Mouse (Mus musculus) ovary, adult 2 months (tissue): ENCODE data around the gene Olfr998. TPM values are rescaled to one million over a fixed set of nuclear protein-coding genes. Genes with fewer than 3 reads are reported as not detected.

ENCODE experiments used
- polyA plus RNA-seq: library from polyadenylated mRNA; depleted of rRNA; stranded (reverse); fragments of >200 nt; gene quantifications from 2 replicates; pipeline ENCODE4 v1.2.3, GENCODE M21; 2012; rRNA removed

The Olfr998 gene
- not detected in 2 replicates for polyA plus RNA-seq

GRCm38 (mm10) chr2:85588648-85589047 is at the start of gene Olfr998:
TSS of gene Olfr998 (plus strand) at chr2:85588948.

DNA sequence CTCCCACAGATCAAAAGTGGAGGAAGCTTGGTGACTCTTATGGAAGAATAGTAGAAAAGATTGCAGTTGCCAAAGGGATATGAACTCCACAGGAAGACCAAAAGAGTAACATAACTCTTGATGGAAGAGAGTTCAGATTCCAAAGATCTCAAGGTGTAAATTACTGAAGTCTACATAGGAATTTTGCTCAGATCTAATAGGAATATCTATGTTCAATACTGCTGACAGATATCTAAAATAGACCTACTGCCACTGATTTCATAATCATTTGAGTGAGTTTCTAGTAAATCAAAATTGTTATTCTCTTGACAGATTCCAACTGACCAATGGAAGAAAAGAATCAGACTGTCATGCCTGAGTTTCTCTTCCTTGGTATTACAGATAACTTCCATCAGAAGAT is 9.8 kb upstream of the Olfr998 start, which contains the start of gene Olfr996:
Gene Olfr996, plus strand, starts transcription at position 301 of the 400 bp plus-strand sequence.

GRCm38 (mm10) chr2:85611803-85612202 is 23.1 kb downstream of the Olfr998 start, which contains the start of gene Olfr1000:
TSS of gene Olfr1000 (minus strand) at chr2:85611903.

Other genes starting within 250 kb of the Olfr998 start
- not detected in 2 replicates for gene Olfr987, start 249.6 kb upstream of the Olfr998 start, polyA plus RNA-seq
- gene Olfr988, start 225.7 kb upstream of the Olfr998 start, polyA plus RNA-seq, result not detected in 2 replicates
- gene Olfr992, start 179.5 kb upstream of the Olfr998 start, polyA plus RNA-seq, result not detected in 2 replicates
- gene Olfr993, start 174.1 kb upstream of the Olfr998 start, polyA plus RNA-seq, result not detected in 2 replicates
- not detected in 2 replicates for gene Olfr994, start 152.5 kb upstream of the Olfr998 start, polyA plus RNA-seq
- not detected in 2 replicates for gene Olfr995, start 145.3 kb upstream of the Olfr998 start, polyA plus RNA-seq
- 6.7 and 7.1 TPM in 2 replicates for gene 4833423E24Rik, start 69.9 kb upstream of the Olfr998 start, polyA plus RNA-seq
- not detected in 2 replicates for gene Olfr996, start 9.7 kb upstream of the Olfr998 start, polyA plus RNA-seq
- not detected in 2 replicates for gene Olfr1000, start 23.0 kb downstream of the Olfr998 start, polyA plus RNA-seq
- gene Olfr1002, start 61.8 kb downstream of the Olfr998 start, polyA plus RNA-seq, result not detected in 2 replicates
- not detected in 2 replicates for gene Olfr154, start 75.5 kb downstream of the Olfr998 start, polyA plus RNA-seq
- gene Olfr1006, start 89.8 kb downstream of the Olfr998 start, polyA plus RNA-seq, result not detected in 2 replicates
- not detected in 2 replicates for gene Olfr1008, start 100.5 kb downstream of the Olfr998 start, polyA plus RNA-seq
- gene Olfr1009, start 126.5 kb downstream of the Olfr998 start, polyA plus RNA-seq, result not detected in 2 replicates
- not detected in 2 replicates for gene Olfr1012, start 173.8 kb downstream of the Olfr998 start, polyA plus RNA-seq
- not detected in 2 replicates for gene Olfr1013, start 178.2 kb downstream of the Olfr998 start, polyA plus RNA-seq
- gene Olfr1014, start 183.8 kb downstream of the Olfr998 start, polyA plus RNA-seq, result not detected in 2 replicates
- not detected in 2 replicates for gene Olfr1015, start 193.1 kb downstream of the Olfr998 start, polyA plus RNA-seq
- gene Olfr1016, start 213.6 kb downstream of the Olfr998 start, polyA plus RNA-seq, result not detected in 2 replicates
- gene Olfr1018, start 229.5 kb downstream of the Olfr998 start, polyA plus RNA-seq, result not detected in 2 replicates